Mouse (Mus musculus) liver, embryonic 16.5 days (tissue): ENCODE results near the gene Dmbx1. TPM values are rescaled to one million over a fixed set of nuclear protein-coding genes. Genes with fewer than 3 reads are reported as not detected.

Source experiments
- ATAC-seq: fragments of 200-750 bp; cut with Nextera tagmentation; 2 replicates; pipeline ENCODE4 v1.8.0; 2017; ENCODE audit warnings: low read depth, mild to moderate bottlenecking, moderate number of reproducible peaks, moderate library complexity
- H3K27ac ChIP-seq: fragments of 300-500 bp; sonication (generic); 2 replicates; pipeline ENCODE4 v1.5.1; 2014; ENCODE audit warnings: mild to moderate bottlenecking, low read length
- H3K27me3 ChIP-seq: fragments of 300-500 bp; sonication (generic); 2 replicates; pipeline ENCODE4 v1.6.1; 2014; ENCODE audit warnings: low read depth, low read length, mixed read lengths; ENCODE audit not compliant: control insufficient read depth, insufficient read depth
- H3K36me3 ChIP-seq: fragments of 300-500 bp; sonication (generic); 2 replicates; pipeline ENCODE4 v1.6.1; 2014; ENCODE audit warnings: mild to moderate bottlenecking; ENCODE audit not compliant: control insufficient read depth, insufficient read depth
- H3K4me1 ChIP-seq: fragments of 300-500 bp; sonication (generic); 2 replicates; pipeline ENCODE4 v1.6.1; 2014; ENCODE audit warnings: low read depth, low read length, mixed read lengths; ENCODE audit not compliant: control insufficient read depth
- H3K4me2 ChIP-seq: fragments of 300-500 bp; sonication (generic); 2 replicates; pipeline ENCODE4 v1.6.1; 2014; ENCODE audit warnings: low read depth, low read length, mixed read lengths
- H3K4me3 ChIP-seq: fragments of 300-500 bp; sonication (generic); 2 replicates; pipeline ENCODE4 v1.5.1; 2014; ENCODE audit warnings: low read depth, mild to moderate bottlenecking, low read length
- H3K9ac ChIP-seq: fragments of 300-500 bp; sonication (generic); 2 replicates; pipeline ENCODE4 v1.6.1; 2014; ENCODE audit warnings: low read depth, low read length
- H3K9me3 ChIP-seq: fragments of 300-500 bp; sonication (generic); replicated peaks from 2 replicates; pipeline ENCODE4 v1.6.1; 2016; ENCODE audit warnings: low read length; ENCODE audit not compliant: control insufficient read depth
- WGBS: fragments of 180-500 bp; shearing (Covaris S2); extraction: QIAGEN DNeasy Blood & Tissue Kit; methylation state at CpG from one replicate; pipeline ENCODE4 v1.1.7; 2014; ENCODE audit not compliant: insufficient replicate concordance; 5-methylcytosine and 5-hydroxymethylcytosine counted together
- polyA plus RNA-seq: library from polyadenylated mRNA; unstranded; fragments of >200 nt; fragmentation: Nextera tagmentation; extraction: Ambion mirVana; gene quantifications from 2 replicates; pipeline ENCODE4 v1.2.1, GENCODE M21; 2015

The Dmbx1 gene
- polyA plus RNA-seq, 1 experiment from 2014 or later, result not detected

- no peaks in the 10 kb centered on the region for H3K36me3 ChIP-seq
- H3K27ac ChIP-seq, result no peak overlapping the region
- ATAC-seq, result no peak
- H3K9me3 ChIP-seq, result no peaks in the 10 kb centered on the region
- peaks cover 50% of the 10 kb centered on the region for H3K27me3 ChIP-seq
- H3K4me3 ChIP-seq, result no peak overlapping the region
- 8% methylated on average over 6 of the region's 6 CpGs for WGBS
- no peaks in the 10 kb centered on the region for H3K4me1 ChIP-seq
- no peak overlapping the region for H3K4me2 ChIP-seq
- H3K9ac ChIP-seq, result no peak overlapping the region
Observed at GRCm38 (mm10) chr4:115952758-115953157, 13.0 kb upstream of the Dmbx1 start.

GRCm38 (mm10) chr4:115943669-115944314 is 4.1 kb upstream of the Dmbx1 start:
- H3K4me3 ChIP-seq, result no peak overlapping the region
- no peak overlapping the region for H3K9ac ChIP-seq
- no peaks in the 10 kb centered on the region for H3K9me3 ChIP-seq
- H3K36me3 ChIP-seq, result no peaks in the 10 kb centered on the region
- no peak overlapping the region for H3K4me2 ChIP-seq
- WGBS, result 3% methylated on average over 41 of the region's 41 CpGs
- no peak for ATAC-seq
- no peaks in the 10 kb centered on the region for H3K4me1 ChIP-seq
- H3K27me3 ChIP-seq, result peaks cover 77% of the 10 kb centered on the region
- H3K27ac ChIP-seq, result no peak overlapping the region

GRCm38 (mm10) chr4:115941242-115941820 is 1.6 kb upstream of the Dmbx1 start:
- H3K4me3 ChIP-seq, result no peak overlapping the region
- ATAC-seq, result no peak
- no peak overlapping the region for H3K9ac ChIP-seq
- 6% methylated on average over 9 of the region's 9 CpGs for WGBS
- H3K4me2 ChIP-seq, result no peak overlapping the region
- H3K36me3 ChIP-seq, result no peaks in the 10 kb centered on the region
- no peak overlapping the region for H3K27ac ChIP-seq
- H3K9me3 ChIP-seq, result no peaks in the 10 kb centered on the region
- no peaks in the 10 kb centered on the region for H3K4me1 ChIP-seq
- peaks cover 100% of the 10 kb centered on the region for H3K27me3 ChIP-seq

GRCm38 (mm10) chr4:115940681-115941080 is 955 bp upstream of the Dmbx1 start:
- H3K27ac ChIP-seq, result no peak overlapping the region
- no peak overlapping the region for H3K9ac ChIP-seq
- WGBS, result 4% methylated on average over 3 of the region's 3 CpGs
- H3K4me3 ChIP-seq, result no peak overlapping the region
- no peaks in the 10 kb centered on the region for H3K4me1 ChIP-seq
- H3K4me2 ChIP-seq, result no peak overlapping the region
- H3K9me3 ChIP-seq, result no peaks in the 10 kb centered on the region
- no peak for ATAC-seq
- H3K36me3 ChIP-seq, result no peaks in the 10 kb centered on the region
- peaks cover 100% of the 10 kb centered on the region for H3K27me3 ChIP-seq

- no peaks in the 10 kb centered on the region for H3K9me3 ChIP-seq
- H3K4me2 ChIP-seq, result no peak overlapping the region
- no peak overlapping the region for H3K9ac ChIP-seq
- H3K36me3 ChIP-seq, result no peaks in the 10 kb centered on the region
- no peak overlapping the region for H3K4me3 ChIP-seq
- no peak for ATAC-seq
- H3K27me3 ChIP-seq, result peaks cover 100% of the 10 kb centered on the region
- H3K27ac ChIP-seq, result no peak overlapping the region
- no peaks in the 10 kb centered on the region for H3K4me1 ChIP-seq
- 3% methylated on average over 37 of the region's 37 CpGs for WGBS
Observed at GRCm38 (mm10) chr4:115938276-115939160, 1.2 kb downstream of the Dmbx1 start.

GRCm38 (mm10) chr4:115937061-115937976 is 2.4 kb downstream of the Dmbx1 start:
- Histone ChIP-seq H3K36me3 (no peaks in the 10 kb centered on the region), H3K27me3 (peaks cover 100% of the 10 kb centered on the region)
- WGBS, result 5% methylated on average over 19 of the region's 19 CpGs

GRCm38 (mm10) chr4:115936646-115937045 is 3.1 kb downstream of the Dmbx1 start:
- WGBS, result 2% methylated on average over 20 of the region's 20 CpGs
- Histone ChIP-seq H3K4me1 (no peaks in the 10 kb centered on the region), H3K27ac (no peak overlapping the region), H3K27me3 (peaks cover 100% of the 10 kb centered on the region), H3K9me3 (no peaks in the 10 kb centered on the region), H3K9ac (no peak overlapping the region), H3K36me3 (no peaks in the 10 kb centered on the region), H3K4me2 (no peak overlapping the region), H3K4me3 (no peak overlapping the region)
- ATAC-seq, result no peak

More at GRCm38 (mm10) chr4:115937061-115937976, 2.4 kb downstream of the Dmbx1 start:
- Histone ChIP-seq H3K4me2 (no peak overlapping the region), H3K4me3 (no peak overlapping the region), H3K27ac (no peak overlapping the region), H3K4me1 (no peaks in the 10 kb centered on the region), H3K9ac (no peak overlapping the region), H3K9me3 (no peaks in the 10 kb centered on the region)
- ATAC-seq, result no peak

- H3K4me3 ChIP-seq, result no peak overlapping the region
- no peaks in the 10 kb centered on the region for H3K36me3 ChIP-seq
- no peak for ATAC-seq
- no peak overlapping the region for H3K9ac ChIP-seq
- H3K4me1 ChIP-seq, result no peaks in the 10 kb centered on the region
- peaks cover 99% of the 10 kb centered on the region for H3K27me3 ChIP-seq
- no peaks in the 10 kb centered on the region for H3K9me3 ChIP-seq
- under 1% methylated on average over 36 of the region's 36 CpGs for WGBS
- no peak overlapping the region for H3K27ac ChIP-seq
- no peak overlapping the region for H3K4me2 ChIP-seq
Observed at GRCm38 (mm10) chr4:115935835-115936581, 3.7 kb downstream of the Dmbx1 start.
